Comparison of ENCODE assay signal across 8 mouse cellular contexts in the genomic region with DNA sequence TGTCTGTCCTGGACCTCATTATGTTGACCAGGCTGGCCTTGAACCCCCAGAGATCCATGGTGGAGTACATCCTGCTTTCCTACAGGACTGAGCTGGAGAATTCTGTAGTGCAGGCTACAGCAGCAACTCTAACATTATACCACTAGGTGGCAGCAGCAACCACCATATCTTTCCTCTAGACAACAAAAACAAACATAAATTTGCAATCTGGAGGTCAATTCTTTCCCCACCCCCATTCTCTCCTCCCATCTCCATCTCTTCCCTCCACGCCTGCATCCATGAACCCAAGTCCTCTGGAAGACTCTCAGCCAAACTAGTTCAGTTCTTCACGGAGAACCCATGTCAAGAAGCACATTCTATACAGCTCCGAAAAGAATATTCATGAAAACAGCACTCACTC. TPM values are rescaled to one million over a fixed set of nuclear protein-coding genes. Genes with fewer than 3 reads are reported as not detected.
DNase-seq lines count a peak whose midpoint lies in the region; ATAC-seq and TF ChIP-seq lines count a peak whose summit lies in the region.

No protein-coding gene starts in this region.

- 0 out of 2 replicates have a peak overlapping the region, but pooled peaks have one; percentile 49 for H3K9ac ChIP-seq in liver, embryonic 13.5 days
- no peak overlapping the region for H3K9ac ChIP-seq in neural tube, embryonic 14.5 days (replicated peaks; ENCODE audit: low read depth, low read length)

- DNase-seq in right cerebral cortex, postnatal 4 days = peak; percentile 16
- DNase-seq in right cerebral cortex, adult 18-20 months = no peak
- DNase-seq in induced T-regulatory cell, adult 2 months (ENCODE audit: low read depth) = peak; percentile 88
- peak; percentile 58 for DNase-seq in liver, embryonic 13.5 days
- DNase-seq in testis, postnatal 10 days (ENCODE audit: low spot score) = no peak

- peak; percentile 75 for ATAC-seq in erythroid progenitor cell, adult 5-6 weeks (replicated peaks; ENCODE audit: low FRiP score, poor library complexity, severe bottlenecking)
- ATAC-seq in liver, embryonic 13.5 days (ENCODE audit: low read depth) = no peak
- ATAC-seq in neural tube, embryonic 14.5 days (ENCODE audit: low read depth) = peak; percentile 44

- H3K4me1 ChIP-seq in bone marrow macrophage, adult 2 months (ENCODE audit: control insufficient read depth, insufficient read depth, low read length) = peaks cover 3% of the 10 kb centered on the region; the same call in 1 of the 2 replicates
- peaks cover 15% of the 10 kb centered on the region for H3K4me1 ChIP-seq in liver, embryonic 13.5 days (replicated peaks)
- no peaks in the 10 kb centered on the region for H3K4me1 ChIP-seq in neural tube, embryonic 14.5 days (ENCODE audit: control insufficient read depth, insufficient read depth, low read length)

- no peak for TF ChIP-seq POLR2A in bone marrow macrophage, adult 2 months (IDR thresholded peaks at IDR 0.05; ENCODE audit: borderline replicate concordance, low read depth, low read length)

- no peaks in the 10 kb centered on the region for H3K27me3 ChIP-seq in liver, embryonic 13.5 days
- H3K27me3 ChIP-seq in neural tube, embryonic 14.5 days (ENCODE audit: control insufficient read depth, insufficient read depth, low read length) = no peaks in the 10 kb centered on the region

- peak overlapping the region; percentile 42; the same call in 1 of the 2 replicates for H3K4me3 ChIP-seq in bone marrow macrophage, adult 2 months (ENCODE audit: insufficient read depth, low read length)
- H3K4me3 ChIP-seq in liver, embryonic 13.5 days (replicated peaks) = peak overlapping the region; percentile 38
- no peak overlapping the region for H3K4me3 ChIP-seq in neural tube, embryonic 14.5 days (ENCODE audit: low read depth, low read length)

- no peaks in the 10 kb centered on the region for H3K36me3 ChIP-seq in liver, embryonic 13.5 days
- no peaks in the 10 kb centered on the region for H3K36me3 ChIP-seq in neural tube, embryonic 14.5 days (ENCODE audit: control insufficient read depth, insufficient read depth, low read length)

- TF ChIP-seq CTCF in bone marrow macrophage, adult 2 months (IDR thresholded peaks at IDR 0.05; ENCODE audit: low read depth, low read length) = peak; percentile 40

- 19% methylated on average over 3 of the region's 3 CpGs for WGBS in liver, embryonic 13.5 days (ENCODE audit: insufficient replicate concordance)
- WGBS in neural tube, embryonic 14.5 days = 30% methylated on average over 3 of the region's 3 CpGs

- peak overlapping the region; percentile 61 for H3K4me2 ChIP-seq in liver, embryonic 13.5 days
- H3K4me2 ChIP-seq in neural tube, embryonic 14.5 days (ENCODE audit: low read depth, low read length) = 0 out of 2 replicates have a peak overlapping the region, but pooled peaks have one; percentile 8

- H3K9me3 ChIP-seq in liver, embryonic 13.5 days (replicated peaks) = no peaks in the 10 kb centered on the region
- H3K9me3 ChIP-seq in neural tube, embryonic 14.5 days (ENCODE audit: control insufficient read depth, low read length) = no peaks in the 10 kb centered on the region

- no peak overlapping the region for H3K27ac ChIP-seq in bone marrow macrophage, adult 2 months (ENCODE audit: insufficient read depth, low read depth, low read length)
- peak overlapping the region; percentile 50 for H3K27ac ChIP-seq in liver, embryonic 13.5 days
- no peak overlapping the region for H3K27ac ChIP-seq in neural tube, embryonic 14.5 days (ENCODE audit: low read depth, low read length)

RNA-seq across cellular contexts. Expression of a gene that starts 12.6 kb away (rescaled TPM):
- polyA plus RNA-seq in bone marrow macrophage, adult 2 months (2012; ENCODE audit: insufficient read depth, insufficient read length, missing spikeins) = 10.6 and 14.4 TPM in 2 replicates
- total RNA-seq in erythroid progenitor cell, adult 5-6 weeks (2015; ENCODE audit: low replicate concordance) = 51.9 and 59.1 TPM in 2 replicates
- 65.7 and 70.3 TPM in 2 replicates for total RNA-seq in erythroid progenitor cell, adult 5-6 weeks (2017; ENCODE audit: low replicate concordance)
- 3.7 and 4.5 TPM in 2 replicates for polyA plus RNA-seq in liver, embryonic 13.5 days (2015; fragmentation: Nextera tagmentation; extraction: Ambion mirVana)
- polyA plus RNA-seq in neural tube, embryonic 14.5 days (2014; fragmentation: Nextera tagmentation; extraction: Ambion mirVana) = 3.2 and 4.5 TPM in 2 replicates

RNA-seq across cellular contexts. Expression of a gene that starts 39.7 kb away (rescaled TPM):
- polyA plus RNA-seq in bone marrow macrophage, adult 2 months (2012; ENCODE audit: insufficient read depth, insufficient read length, missing spikeins) = 17.4 and 17.6 TPM in 2 replicates
- total RNA-seq in erythroid progenitor cell, adult 5-6 weeks (2015; ENCODE audit: low replicate concordance) = 5.8 and 29.8 TPM in 2 replicates
- 9.4 and 12.6 TPM in 2 replicates for total RNA-seq in erythroid progenitor cell, adult 5-6 weeks (2017; ENCODE audit: low replicate concordance)
- polyA plus RNA-seq in liver, embryonic 13.5 days (2015; fragmentation: Nextera tagmentation; extraction: Ambion mirVana) = 3.4 and 3.5 TPM in 2 replicates
- polyA plus RNA-seq in neural tube, embryonic 14.5 days (2014; fragmentation: Nextera tagmentation; extraction: Ambion mirVana) = 12.4 and 15.7 TPM in 2 replicates

Comparison
In these comparisons a context has a peak if more than half of its experiments do, and no peak if none do; other contexts are left out.
1. DNase-seq: peak in right cerebral cortex, postnatal 4 days (single experiment), induced T-regulatory cell, adult 2 months (single experiment) and liver, embryonic 13.5 days (single experiment); none in right cerebral cortex, adult 18-20 months (single experiment) and testis, postnatal 10 days (single experiment).